Mouse (Mus musculus): Measurements from ENCODE around the gene Ppp1r1b.

- TF ChIP-seq GATA1 (IDR thresholded peaks at IDR 0.05; ENCODE audit: borderline replicate concordance, low read length), result no peak
- no peak for TF ChIP-seq FLI1 (IDR thresholded peaks at IDR 0.05; ENCODE audit: low read length)
These were observed 3.0 kb upstream of the Ppp1r1b start for GRCm38 (mm10) chr11:98345253-98345652.

All from megakaryocyte, embryonic 14.5 days (primary cell).